8 mouse cellular contexts compared by ENCODE assay signal in the genomic region with DNA sequence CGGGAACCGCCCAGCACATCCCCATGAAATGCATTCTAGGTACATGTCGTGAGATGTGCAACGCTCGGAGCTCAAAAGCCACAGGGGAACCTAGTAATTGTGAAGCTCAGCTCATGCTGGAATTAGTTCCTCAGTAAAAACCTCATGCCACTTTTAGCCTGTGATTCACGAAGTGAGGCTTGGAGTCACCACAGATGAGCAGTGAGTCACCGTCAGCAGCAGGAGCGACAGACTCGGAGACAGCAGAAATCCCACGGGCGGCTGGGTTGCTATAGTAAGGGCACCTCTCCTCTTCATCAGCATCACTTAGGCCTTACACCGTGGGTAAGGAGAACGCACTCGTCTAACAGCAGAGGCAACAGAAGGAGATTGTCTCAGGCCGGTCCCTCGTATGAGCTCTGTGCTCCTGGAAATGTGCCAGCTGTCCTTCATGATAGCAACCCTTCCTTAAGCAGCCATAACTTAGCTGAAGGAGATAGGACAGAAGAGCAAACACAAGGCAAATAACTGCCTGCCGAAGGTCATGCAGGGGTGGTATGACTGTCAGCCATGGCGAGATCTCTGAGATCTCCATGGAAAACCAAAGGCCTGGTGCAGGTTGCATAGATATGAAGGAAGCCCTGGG. TPM values are rescaled to one million over a fixed set of nuclear protein-coding genes. Genes with fewer than 3 reads are reported as not detected.
DNase-seq lines count a peak whose midpoint lies in the region; TF ChIP-seq lines count a peak whose summit lies in the region.

No protein-coding gene starts in this region.

- no peaks in the 10 kb centered on the region for H3K79me2 ChIP-seq in myocyte (ENCODE audit: control insufficient read depth, insufficient read depth)

- TF ChIP-seq POLR2A in myocyte (IDR thresholded peaks at IDR 0.05; ENCODE audit: insufficient read length, low read depth) = no peak

- peak overlapping the region; percentile 81 for H3K4me2 ChIP-seq in myocyte (ENCODE audit: low read depth)

- H3K4me3 ChIP-seq in myocyte = no peak overlapping the region

- H3K36me3 ChIP-seq in myocyte (ENCODE audit: control insufficient read depth, insufficient read depth) = no peaks in the 10 kb centered on the region

- H3ac ChIP-seq in myocyte (ENCODE audit: control insufficient read depth, insufficient read length) = no peak overlapping the region

- no peaks in the 10 kb centered on the region for H3K27me3 ChIP-seq in myocyte (ENCODE audit: control insufficient read depth, insufficient read depth, insufficient read length)

- DNase-seq in heart, adult 11 months = peak; percentile 96
- DNase-seq in heart, postnatal 10 days = no peak
- peak; percentile 74 for DNase-seq in 3134 (ENCODE audit: extremely low read depth, insufficient read length, low spot score)
- peak; percentile 69 to 76 for DNase-seq in adrenal gland, postnatal 36 days
- DNase-seq in layer of hippocampus, postnatal 25 days (ENCODE audit: extremely low spot score in 1 of 2, low spot score in 1 of 2) = peak; percentile 27 to 30
- DNase-seq in cerebellum, adult 11-12 months = no peak
- no peak for DNase-seq in kidney, postnatal 14 days

- intact Hi-C loops in heart, postnatal 10 days (cut with DNase I) = no loop called here

TF ChIP-seq in myocyte, 11 proteins besides CTCF, POLR2A, EP300 and RAD21:
- TF ChIP-seq MAX (IDR thresholded peaks at IDR 0.05; ENCODE audit: low read depth) (no peak), SRF (IDR thresholded peaks at IDR 0.05; ENCODE audit: control insufficient read depth, insufficient read length, low read depth) (no peak), MYOD1 (IDR thresholded peaks at IDR 0.05; ENCODE audit: control insufficient read depth in 1 of 3, insufficient read length in 2 of 3, low read depth in 2 of 3) (peak in 1 of 3 experiments; percentile 52), MYOG (IDR thresholded peaks at IDR 0.05; ENCODE audit: control insufficient read depth in 1 of 3, insufficient read depth in 1 of 3, insufficient read length in 2 of 3, low read depth in 2 of 3) (peak in 1 of 3 experiments; percentile 65), USF1 (IDR thresholded peaks at IDR 0.05; ENCODE audit: low read depth) (no peak), TCF3 (IDR thresholded peaks at IDR 0.05; ENCODE audit: insufficient read length, low read depth) (no peak)
TF ChIP-seq in myocyte: peak in this region for 2.

RNA-seq across cellular contexts. Expression of a gene that starts 39.8 kb away (rescaled TPM):
- total RNA-seq in heart, postnatal 10 days (2021) = 1 to 10 TPM; 4.9 to 7.8 TPM
- 10 to 100 TPM in 1 of 2 experiments, 1 to 10 TPM in 1; 4.9 to 10.2 TPM for total RNA-seq in adrenal gland, postnatal 36 days (2021)
- total RNA-seq in layer of hippocampus, postnatal 25 days (2021) = 10 to 100 TPM; 27.8 to 34.7 TPM
- polyA plus RNA-seq in myocyte (2012; fragmentation: generic; extraction: Trizol) = 12.3 TPM

Comparison
In these comparisons a context has a peak if more than half of its experiments do, and no peak if none do; other contexts are left out.
1. DNase-seq: peak in heart, adult 11 months (single experiment), 3134 (single experiment), adrenal gland, postnatal 36 days (2 of 2) and layer of hippocampus, postnatal 25 days (2 of 2); none in heart, postnatal 10 days (0 of 2), cerebellum, adult 11-12 months (single experiment) and kidney, postnatal 14 days (single experiment).